Mouse (Mus musculus): ENCODE data around the gene Fkbp9. TPM values are rescaled to one million over a fixed set of nuclear protein-coding genes. Genes with fewer than 3 reads are reported as not detected.

The Fkbp9 gene
- polyA plus RNA-seq, 1 experiment from 2014 or later = 104 TPM

GRCm38 (mm10) chr6:56906121-56906846, 74.4 kb downstream of the Fkbp9 start:
- Histone ChIP-seq H3K27ac (no peak overlapping the region), H3K36me3 (ENCODE audit: insufficient read depth, low read length) (no peaks in the 10 kb centered on the region), H3K4me3 (replicated peaks; ENCODE audit: low read depth, low read length) (no peak overlapping the region), H3K27me3 (ENCODE audit: insufficient read depth, low read length) (no peaks in the 10 kb centered on the region), H3K4me2 (ENCODE audit: low read length) (no peak overlapping the region), H3K4me1 (replicated peaks; ENCODE audit: insufficient read depth, low read length) (peaks cover 11% of the 10 kb centered on the region), H3K9ac (ENCODE audit: low read depth, low read length) (no peak overlapping the region), H3K9me3 (replicated peaks; ENCODE audit: low read length) (no peaks in the 10 kb centered on the region)
- DNase-seq (ENCODE audit: low spot score) = no peak
- no peak for TF ChIP-seq CTCF (IDR thresholded peaks at IDR 0.05; ENCODE audit: low read depth)
- ATAC-seq (replicated peaks; ENCODE audit: low FRiP score, low read depth) = 0 out of 2 replicates have a peak, but pooled peaks have one; percentile 42
- WGBS = 74% methylated on average over 8 of the region's 8 CpGs

- H3K4me3 ChIP-seq (replicated peaks; ENCODE audit: low read depth, low read length) = no peak overlapping the region
- TF ChIP-seq CTCF (IDR thresholded peaks at IDR 0.05; ENCODE audit: low read depth) = no peak
- no peak for DNase-seq (ENCODE audit: low spot score)
- no peak overlapping the region for H3K9ac ChIP-seq (ENCODE audit: low read depth, low read length)
- peaks cover 9% of the 10 kb centered on the region; the same call in 1 of the 2 replicates for H3K4me1 ChIP-seq (replicated peaks; ENCODE audit: insufficient read depth, low read length)
- no peak overlapping the region for H3K4me2 ChIP-seq (ENCODE audit: low read length)
- 94% methylated on average over 3 of the region's 3 CpGs for WGBS
- no peak overlapping the region for H3K27ac ChIP-seq
- H3K9me3 ChIP-seq (replicated peaks; ENCODE audit: low read length) = no peaks in the 10 kb centered on the region
- no peaks in the 10 kb centered on the region for H3K36me3 ChIP-seq (ENCODE audit: insufficient read depth, low read length)
- ATAC-seq (replicated peaks; ENCODE audit: low FRiP score, low read depth) = no peak
- H3K27me3 ChIP-seq (ENCODE audit: insufficient read depth, low read length) = no peaks in the 10 kb centered on the region
These were observed 76.1 kb downstream of the Fkbp9 start for GRCm38 (mm10) chr6:56907973-56908372.

GRCm38 (mm10) chr6:56908397-56908796, 76.5 kb downstream of the Fkbp9 start:
- no peaks in the 10 kb centered on the region for H3K36me3 ChIP-seq (ENCODE audit: insufficient read depth, low read length)
- H3K9me3 ChIP-seq (replicated peaks; ENCODE audit: low read length) = no peaks in the 10 kb centered on the region
- H3K27ac ChIP-seq = no peak overlapping the region
- no peak for DNase-seq (ENCODE audit: low spot score)
- TF ChIP-seq CTCF (IDR thresholded peaks at IDR 0.05; ENCODE audit: low read depth) = no peak
- peaks cover 6% of the 10 kb centered on the region; the same call in 1 of the 2 replicates for H3K4me1 ChIP-seq (replicated peaks; ENCODE audit: insufficient read depth, low read length)
- no peaks in the 10 kb centered on the region for H3K27me3 ChIP-seq (ENCODE audit: insufficient read depth, low read length)
- no peak overlapping the region for H3K9ac ChIP-seq (ENCODE audit: low read depth, low read length)
- no peak overlapping the region for H3K4me2 ChIP-seq (ENCODE audit: low read length)
- 90% methylated on average over 2 of the region's 2 CpGs for WGBS
- no peak for ATAC-seq (replicated peaks; ENCODE audit: low FRiP score, low read depth)
- no peak overlapping the region for H3K4me3 ChIP-seq (replicated peaks; ENCODE audit: low read depth, low read length)

- no peak overlapping the region for H3K4me2 ChIP-seq (ENCODE audit: low read length)
- H3K4me1 ChIP-seq (replicated peaks; ENCODE audit: insufficient read depth, low read length) = peaks cover 5% of the 10 kb centered on the region; the same call in 1 of the 2 replicates
- no peak overlapping the region for H3K9ac ChIP-seq (ENCODE audit: low read depth, low read length)
- 7% methylated on average over 4 of the region's 4 CpGs for WGBS
- ATAC-seq (replicated peaks; ENCODE audit: low FRiP score, low read depth) = peak; percentile 79; the same call in 1 of the 2 replicates
- H3K36me3 ChIP-seq (ENCODE audit: insufficient read depth, low read length) = no peaks in the 10 kb centered on the region
- H3K9me3 ChIP-seq (replicated peaks; ENCODE audit: low read length) = no peaks in the 10 kb centered on the region
- H3K27me3 ChIP-seq (ENCODE audit: insufficient read depth, low read length) = no peaks in the 10 kb centered on the region
- no peak overlapping the region for H3K4me3 ChIP-seq (replicated peaks; ENCODE audit: low read depth, low read length)
- DNase-seq (ENCODE audit: low spot score) = peak; percentile 86
- TF ChIP-seq CTCF (IDR thresholded peaks at IDR 0.05; ENCODE audit: low read depth) = peak; percentile 91
- no peak overlapping the region for H3K27ac ChIP-seq
These were observed 77.1 kb downstream of the Fkbp9 start for GRCm38 (mm10) chr6:56908912-56909311.

GRCm38 (mm10) chr6:56910910-56911309, 79.1 kb downstream of the Fkbp9 start:
- no peak for DNase-seq (ENCODE audit: low spot score)
- no peak for TF ChIP-seq CTCF (IDR thresholded peaks at IDR 0.05; ENCODE audit: low read depth)
- Histone ChIP-seq H3K36me3 (ENCODE audit: insufficient read depth, low read length) (no peaks in the 10 kb centered on the region), H3K9me3 (replicated peaks; ENCODE audit: low read length) (no peaks in the 10 kb centered on the region), H3K27me3 (ENCODE audit: insufficient read depth, low read length) (no peaks in the 10 kb centered on the region), H3K4me3 (replicated peaks; ENCODE audit: low read depth, low read length) (no peak overlapping the region), H3K27ac (no peak overlapping the region), H3K9ac (ENCODE audit: low read depth, low read length) (no peak overlapping the region), H3K4me1 (replicated peaks; ENCODE audit: insufficient read depth, low read length) (no peaks in the 10 kb centered on the region), H3K4me2 (ENCODE audit: low read length) (no peak overlapping the region)
- no peak for ATAC-seq (replicated peaks; ENCODE audit: low FRiP score, low read depth)
- WGBS = 86% methylated on average over 2 of the region's 2 CpGs

GRCm38 (mm10) chr6:56913092-56913858, 81.4 kb downstream of the Fkbp9 start:
- Histone ChIP-seq H3K4me3 (replicated peaks; ENCODE audit: low read depth, low read length) (no peak overlapping the region), H3K36me3 (ENCODE audit: insufficient read depth, low read length) (no peaks in the 10 kb centered on the region), H3K4me2 (ENCODE audit: low read length) (no peak overlapping the region), H3K27me3 (ENCODE audit: insufficient read depth, low read length) (no peaks in the 10 kb centered on the region), H3K9ac (ENCODE audit: low read depth, low read length) (no peak overlapping the region), H3K4me1 (replicated peaks; ENCODE audit: insufficient read depth, low read length) (0 out of 2 replicates have a peak, but pooled peaks cover 8% of the 10 kb centered on the region), H3K9me3 (replicated peaks; ENCODE audit: low read length) (no peaks in the 10 kb centered on the region), H3K27ac (no peak overlapping the region)
- ATAC-seq (replicated peaks; ENCODE audit: low FRiP score, low read depth) (no peak), DNase-seq (ENCODE audit: low spot score) (peak; percentile 67)
- TF ChIP-seq CTCF (IDR thresholded peaks at IDR 0.05; ENCODE audit: low read depth) = no peak
- WGBS = 59% methylated on average over 2 of the region's 2 CpGs
